Mouse (Mus musculus) G1E-ER4 (cell line): ENCODE results near the gene Mbl1. TPM values are rescaled to one million over a fixed set of nuclear protein-coding genes. Genes with fewer than 3 reads are reported as not detected.

Experiments used
- GATA1 ChIP-seq: IDR thresholded peaks from one replicate; pipeline ENCODE4 v1.8.0; 2012; ENCODE audit warnings: low read length, inconsistent platforms
- polyA plus RNA-seq: library from polyadenylated mRNA; stranded (reverse); fragments of >175 nt; gene quantifications from 2 replicates; pipeline ENCODE4 v1.2.3, GENCODE M21; 2012

The Mbl1 gene
- polyA plus RNA-seq, result not detected in 2 replicates

- TF ChIP-seq GATA1, result no peak
These were observed at the start of gene Mbl1 for GRCm38 (mm10) chr14:41151220-41151898. Mbl1 (plus strand) TSS chr14:41151458.

GRCm38 (mm10) chr14:41102269-41102668 lies 49.0 kb upstream of the Mbl1 start:
- TF ChIP-seq GATA1, result no peak

GRCm38 (mm10) chr14:41104853-41105444 lies 46.3 kb upstream of the Mbl1 start, which contains the start of gene Mat1a:
Mat1a (plus strand) TSS chr14:41105035.
- no peak for TF ChIP-seq GATA1

GRCm38 (mm10) chr14:41111031-41111668 lies 40.1 kb upstream of the Mbl1 start:
- no peak for TF ChIP-seq GATA1

GRCm38 (mm10) chr14:41112944-41113343 lies 38.3 kb upstream of the Mbl1 start:
- TF ChIP-seq GATA1, result no peak

GRCm38 (mm10) chr14:41116271-41116670 lies 35.0 kb upstream of the Mbl1 start:
- TF ChIP-seq GATA1, result no peak

- TF ChIP-seq GATA1, result no peak
These were observed 26.6 kb upstream of the Mbl1 start for GRCm38 (mm10) chr14:41124683-41125082.

GRCm38 (mm10) chr14:41127997-41128396 lies 23.3 kb upstream of the Mbl1 start:
- TF ChIP-seq GATA1, result no peak

- TF ChIP-seq GATA1, result no peak
These were observed 19.7 kb upstream of the Mbl1 start, which contains the start of gene Sftpa1 for GRCm38 (mm10) chr14:41131540-41131939. Sftpa1 (plus strand) TSS chr14:41131782.

GRCm38 (mm10) chr14:41137006-41137405 lies 14.3 kb upstream of the Mbl1 start:
- no peak for TF ChIP-seq GATA1

- no peak for TF ChIP-seq GATA1
These were observed 10.6 kb upstream of the Mbl1 start for GRCm38 (mm10) chr14:41140686-41141085.

- TF ChIP-seq GATA1, result no peak
These were observed 5.2 kb upstream of the Mbl1 start for GRCm38 (mm10) chr14:41146035-41146434.

GRCm38 (mm10) chr14:41146922-41147321 lies 4.3 kb upstream of the Mbl1 start:
- TF ChIP-seq GATA1, result no peak

GRCm38 (mm10) chr14:41147356-41147755 lies 3.9 kb upstream of the Mbl1 start:
- TF ChIP-seq GATA1, result no peak

- no peak for TF ChIP-seq GATA1
These were observed 8.8 kb downstream of the Mbl1 start for GRCm38 (mm10) chr14:41160076-41160475.

- TF ChIP-seq GATA1, result no peak
These were observed 9.5 kb downstream of the Mbl1 start for GRCm38 (mm10) chr14:41160743-41161142.

- no peak for TF ChIP-seq GATA1
These were observed 11.4 kb downstream of the Mbl1 start for GRCm38 (mm10) chr14:41162663-41163062.
